Mouse (Mus musculus): Measurements from ENCODE around the gene Dnaaf3. TPM values are rescaled to one million over a fixed set of nuclear protein-coding genes. Genes with fewer than 3 reads are reported as not detected.
A peak's percentile ranks its signal among the peaks of the same experiment; 100 is the strongest.
"Not testable (repeated sequence)": the region's sequence is repeated elsewhere in the genome, so short reads cannot be mapped to it uniquely, and the experiment has no call there.

Dnaaf3 gene
- under 1 TPM; 0.81 to 0.87 TPM for total RNA-seq (2021)

DNA sequence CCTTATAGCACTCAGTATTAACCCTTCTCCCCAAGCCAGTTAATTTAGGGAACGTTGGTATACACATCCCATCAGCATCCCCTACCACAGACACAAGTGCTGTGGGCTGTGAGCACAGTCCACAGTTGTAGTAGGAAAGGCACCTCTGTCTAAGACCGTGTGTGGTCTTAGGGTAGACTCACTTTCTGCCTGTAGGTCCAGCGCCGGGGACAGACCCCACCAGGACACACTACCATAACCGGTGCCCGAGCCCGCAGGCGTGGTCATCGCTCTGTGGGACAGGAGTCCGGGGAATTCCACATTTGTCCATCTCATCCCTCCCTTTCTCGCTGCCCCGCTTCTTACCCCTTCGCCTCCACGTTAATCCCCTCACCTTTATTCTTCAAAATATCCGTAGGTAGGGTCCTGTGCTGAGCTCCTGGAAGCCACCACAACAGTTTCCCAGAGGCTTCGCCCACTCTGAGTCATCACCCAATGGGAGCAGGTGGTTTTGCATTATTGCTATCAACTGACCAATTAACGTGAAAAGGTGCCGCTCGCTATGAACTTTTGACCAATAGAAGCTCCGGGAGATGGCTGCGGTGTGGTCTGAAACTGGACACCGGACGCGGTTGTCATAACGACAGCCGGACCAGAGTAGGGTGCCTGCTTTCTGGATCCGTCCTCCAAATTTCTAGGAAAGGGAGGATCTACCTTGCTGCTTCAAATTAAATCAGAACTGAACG, at the start of gene Dnaaf3:
Dnaaf3 (minus strand) TSS at position 449 of the 725 bp plus-strand sequence.
- DNase-seq = peak; percentile 81 to 82
- intact Hi-C loops (cut with DNase I) = no loop called here

DNA sequence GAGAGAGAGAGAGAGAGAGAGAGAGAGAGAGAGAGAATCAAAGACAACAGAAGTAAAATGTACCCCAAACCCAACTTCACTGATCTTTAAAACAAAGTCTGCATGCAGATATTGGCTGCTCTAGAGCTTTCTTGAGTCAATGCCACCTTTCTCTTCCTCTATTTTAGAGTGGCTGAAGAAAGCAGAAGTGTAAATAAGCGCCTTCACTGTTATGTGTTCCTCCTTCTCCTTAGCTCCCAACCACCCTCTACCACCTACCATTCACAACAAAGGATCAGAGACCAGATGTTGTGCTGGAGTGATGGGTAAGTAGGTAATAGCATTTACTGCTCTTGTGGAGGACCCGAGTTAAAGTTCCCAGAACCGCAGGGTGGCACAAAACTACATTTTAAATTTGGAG, 49.2 kb upstream of the Dnaaf3 start:
- DNase-seq; intact Hi-C loops (cut with DNase I): not testable (repeated sequence)

DNA sequence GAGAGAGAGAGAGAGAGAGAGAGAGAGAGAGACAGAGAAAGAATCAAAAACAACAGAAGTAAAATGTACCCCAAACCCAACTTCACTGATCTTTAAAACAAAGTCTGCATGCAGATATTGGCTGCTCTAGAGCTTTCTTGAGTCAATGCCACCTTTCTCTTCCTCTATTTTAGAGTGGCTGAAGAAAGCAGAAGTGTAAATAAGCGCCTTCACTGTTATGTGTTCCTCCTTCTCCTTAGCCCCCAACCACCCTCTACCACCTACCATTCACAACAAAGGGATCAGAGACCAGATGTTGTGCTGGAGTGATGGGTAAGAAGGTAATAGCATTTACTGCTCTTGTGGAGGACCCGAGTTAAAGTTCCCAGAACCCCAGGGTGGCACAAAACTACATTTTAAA, 40.1 kb upstream of the Dnaaf3 start:
- intact Hi-C loops (cut with DNase I); DNase-seq: not testable (repeated sequence)

DNA sequence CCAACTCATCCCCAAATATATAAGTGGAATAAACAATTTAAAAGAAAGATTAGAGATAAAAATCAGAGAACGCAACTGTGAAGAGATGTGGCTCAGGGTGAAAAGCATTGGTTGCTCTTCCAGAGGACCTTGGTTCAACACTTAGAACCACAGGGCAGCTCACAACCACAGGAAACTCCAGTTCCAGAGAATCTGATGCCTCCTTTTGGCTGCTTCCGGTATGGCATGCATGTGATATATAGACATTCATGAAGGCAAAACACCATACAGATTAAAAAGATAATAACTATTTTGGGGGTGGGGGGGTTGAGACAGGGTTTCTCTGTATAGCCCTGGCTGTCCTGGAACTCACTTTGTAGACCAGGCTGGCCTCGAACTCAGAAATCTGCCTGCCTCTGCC, 30.4 kb upstream of the Dnaaf3 start:
- intact Hi-C loops (cut with DNase I) = no loop called here
- DNase-seq = no peak

DNA sequence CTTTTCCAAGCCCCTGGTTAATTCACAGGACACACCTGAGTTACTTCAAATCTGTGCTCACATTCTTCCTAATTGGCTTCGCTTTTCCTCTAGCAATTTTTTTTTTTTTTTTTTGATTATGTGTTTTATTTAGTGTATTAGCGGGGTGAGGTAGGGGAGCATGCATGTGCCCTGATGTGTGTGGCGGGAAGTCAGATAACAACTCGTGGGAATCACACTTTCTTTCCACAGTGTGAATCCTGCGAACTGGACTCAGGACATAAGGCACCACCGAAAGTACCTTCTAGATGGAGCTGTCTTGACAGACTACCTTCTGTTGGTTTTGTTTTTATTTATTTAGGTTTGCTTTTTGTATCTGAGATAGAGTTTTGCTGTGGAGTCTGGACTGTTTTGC, 24.9 kb upstream of the Dnaaf3 start:
- intact Hi-C loops (cut with DNase I) = loop anchor here (2.0 to 5.0 kb wide), 4 partner anchors 65 to 384 kb away; no protein-coding TSS in a partner anchor

DNA sequence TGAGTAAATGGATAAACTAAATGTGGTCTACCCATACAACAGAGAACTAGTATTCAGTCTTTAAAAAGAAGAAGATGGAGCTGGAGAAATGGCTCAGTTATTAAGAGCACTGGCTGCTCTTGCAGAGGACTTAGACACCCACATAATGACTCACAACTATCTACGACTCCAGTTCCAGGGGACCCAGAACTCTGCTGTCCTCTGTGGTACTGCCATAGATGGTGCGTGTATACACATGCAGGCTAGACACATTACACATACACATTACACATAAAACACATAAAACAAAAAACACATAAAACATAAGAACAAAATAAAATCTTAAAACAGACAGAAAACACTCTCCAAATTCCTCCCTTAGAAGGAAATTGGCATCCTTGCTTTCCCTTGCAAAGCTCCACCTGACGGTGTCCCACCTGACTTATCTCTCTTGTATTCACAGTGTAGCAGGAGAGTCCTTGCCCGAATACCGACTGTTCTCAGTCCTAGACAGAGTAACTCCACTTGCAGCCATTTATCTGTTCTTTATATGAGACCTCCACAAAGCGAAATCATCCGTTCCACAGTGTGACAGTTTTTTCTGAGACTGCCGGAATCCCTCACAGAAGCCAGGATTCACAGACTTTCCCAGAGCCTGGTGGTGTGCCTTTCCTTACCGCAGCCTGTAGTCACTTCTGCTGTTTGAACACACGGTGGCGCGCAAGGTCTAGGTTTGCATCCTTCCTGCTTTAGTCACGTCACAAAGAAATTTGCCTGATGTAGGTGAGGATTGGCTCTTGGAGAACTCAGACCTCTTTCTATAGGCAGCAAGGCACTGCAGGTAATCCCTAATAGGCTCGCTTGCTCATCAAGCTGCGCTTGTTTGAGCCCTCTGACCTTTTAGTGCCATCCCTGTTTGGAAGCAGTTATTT, 24.3 kb upstream of the Dnaaf3 start:
- intact Hi-C loops (cut with DNase I) = loop anchor here (2.0 to 5.0 kb wide), 4 partner anchors 66 to 384 kb away; no protein-coding TSS in a partner anchor
- peak; percentile 73 to 88 for DNase-seq

More for the DNA sequence above, 24.9 kb upstream of the Dnaaf3 start:
- no peak for DNase-seq

DNA sequence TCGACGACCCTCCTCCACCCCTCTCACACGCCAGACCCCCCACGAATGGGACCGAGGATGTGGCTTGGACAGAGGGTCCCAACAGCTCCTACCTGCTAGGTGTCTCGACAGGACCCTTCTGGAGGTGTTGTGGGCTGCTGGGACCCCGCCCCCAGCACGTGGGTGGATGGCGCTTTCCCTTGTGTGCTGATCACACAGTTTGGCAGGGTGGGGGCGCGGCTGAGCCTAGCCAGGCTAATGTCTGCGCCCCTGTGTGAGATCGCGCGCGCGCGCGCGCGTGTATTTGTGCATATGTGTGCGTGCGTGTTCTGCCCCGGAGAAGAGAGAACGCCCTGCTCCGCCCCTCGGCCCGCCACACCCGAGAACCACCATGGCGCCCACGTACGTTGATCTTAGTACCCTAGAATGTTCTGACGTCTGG, 15.0 kb upstream of the Dnaaf3 start, which contains the start of gene Syt5:
Syt5 (minus strand) TSS at position 321 of the 421 bp plus-strand sequence.
- no peak for DNase-seq
- intact Hi-C loops (cut with DNase I) = no loop called here

DNA sequence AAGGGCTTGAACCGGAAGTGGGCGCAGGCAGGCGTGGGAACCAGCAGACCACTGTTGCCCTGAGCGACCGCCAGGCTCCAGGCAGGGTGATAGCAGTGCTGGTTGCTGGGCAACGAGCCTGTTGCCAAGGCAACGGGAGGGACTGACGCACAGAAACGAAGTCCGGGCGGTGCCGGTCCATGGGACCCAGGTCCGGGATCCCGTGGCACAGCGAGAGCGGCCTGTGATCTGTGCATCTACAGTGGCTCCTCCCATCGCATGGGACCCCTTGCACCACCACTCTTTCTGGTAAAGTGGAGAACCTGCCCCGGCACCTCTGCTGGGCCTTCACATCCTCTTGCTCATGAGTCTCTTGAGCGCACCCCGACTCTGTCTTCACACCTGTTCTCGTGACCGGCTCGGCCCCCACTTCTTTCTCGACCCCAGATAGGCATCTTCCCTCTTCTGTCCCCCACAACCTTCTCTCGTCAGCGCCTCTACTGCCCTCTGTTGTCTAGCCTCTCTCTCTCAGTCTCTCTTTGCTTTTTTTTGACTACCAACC, 14.4 kb upstream of the Dnaaf3 start:
- intact Hi-C loops (cut with DNase I) = no loop called here
- DNase-seq = peak; percentile 68

DNA sequence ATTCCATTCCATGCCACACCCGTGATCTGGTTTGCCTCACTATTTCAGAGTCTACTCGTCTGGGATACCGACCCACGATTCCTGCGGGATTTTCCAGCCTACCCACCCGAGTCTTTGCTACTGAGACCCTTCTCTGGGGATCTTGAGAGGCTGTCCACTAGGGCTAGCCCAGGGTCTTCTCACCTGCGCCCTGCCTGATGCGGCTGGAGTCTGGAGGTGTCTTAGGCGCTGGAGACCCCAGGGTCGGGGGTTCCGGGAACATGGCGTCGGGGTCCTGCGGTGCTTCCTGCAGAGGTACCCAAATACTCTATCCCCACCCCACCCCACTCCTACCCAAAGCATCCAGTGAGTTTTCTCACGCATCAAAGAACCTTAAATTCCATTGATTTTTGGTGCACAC, 13.8 kb upstream of the Dnaaf3 start:
- no peak for DNase-seq
- intact Hi-C loops (cut with DNase I) = no loop called here

DNA sequence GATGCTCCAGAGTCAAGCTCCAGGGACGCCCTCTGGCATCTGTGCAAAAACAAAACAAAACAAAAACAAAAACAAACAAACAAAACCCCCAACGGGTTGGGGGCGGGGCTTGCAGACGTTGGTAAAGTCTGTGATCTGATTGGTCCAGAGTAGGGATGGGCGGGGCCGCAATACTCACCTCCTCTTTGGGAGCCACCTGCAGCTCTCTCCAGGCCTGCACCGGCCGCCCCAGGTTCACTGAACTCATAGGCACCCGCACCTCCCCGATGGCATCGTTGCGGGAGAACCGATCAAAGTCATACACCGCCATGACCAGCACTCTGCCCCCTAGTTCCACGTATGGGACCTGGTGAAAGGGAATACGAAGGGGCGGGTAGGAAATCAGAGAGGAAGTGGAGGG, 9.8 kb upstream of the Dnaaf3 start:
- no peak for DNase-seq
- intact Hi-C loops (cut with DNase I) = no loop called here

DNA sequence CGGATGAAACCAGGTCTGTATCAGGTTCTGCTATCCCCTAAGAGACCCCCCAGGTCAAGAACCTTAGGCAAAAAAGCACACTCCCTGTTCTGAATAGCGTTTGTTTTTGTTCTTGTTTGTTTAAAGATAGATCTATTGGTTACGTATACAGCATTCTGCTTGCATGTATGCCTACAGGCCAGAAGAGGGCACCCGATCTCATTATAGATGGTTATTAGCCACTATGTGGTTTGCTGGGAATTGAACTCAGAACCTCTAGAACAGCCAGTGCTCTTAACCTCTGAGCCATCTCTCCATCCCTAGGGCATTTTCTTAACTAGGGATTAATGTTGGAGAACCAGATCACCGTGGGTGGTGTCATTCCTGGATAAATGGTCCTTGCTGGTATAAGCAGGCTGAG, 9.1 kb upstream of the Dnaaf3 start:
- DNase-seq = no peak
- intact Hi-C loops (cut with DNase I) = no loop called here

DNA sequence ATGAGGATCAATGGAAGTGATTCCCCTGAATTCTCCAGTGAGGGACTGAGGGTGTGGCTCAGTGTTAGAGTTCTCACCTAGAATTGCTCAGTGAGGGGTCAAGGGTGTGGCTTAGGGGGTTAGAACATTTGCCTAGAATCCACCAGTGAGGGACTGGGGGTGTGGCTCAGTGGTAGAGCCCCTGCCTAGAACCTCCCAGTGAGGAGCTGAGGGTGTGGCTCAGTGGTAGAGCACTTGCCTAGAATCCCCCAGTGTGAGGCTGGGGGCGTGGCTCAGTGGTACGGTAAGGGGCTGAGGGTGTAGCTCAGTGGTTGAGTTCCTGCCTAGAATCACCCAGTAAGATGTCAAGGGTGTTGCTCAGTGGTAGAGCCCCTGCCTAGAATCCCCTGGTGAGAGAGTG, 6.8 kb upstream of the Dnaaf3 start:
- intact Hi-C loops (cut with DNase I) = no loop called here
- DNase-seq = no peak

DNA sequence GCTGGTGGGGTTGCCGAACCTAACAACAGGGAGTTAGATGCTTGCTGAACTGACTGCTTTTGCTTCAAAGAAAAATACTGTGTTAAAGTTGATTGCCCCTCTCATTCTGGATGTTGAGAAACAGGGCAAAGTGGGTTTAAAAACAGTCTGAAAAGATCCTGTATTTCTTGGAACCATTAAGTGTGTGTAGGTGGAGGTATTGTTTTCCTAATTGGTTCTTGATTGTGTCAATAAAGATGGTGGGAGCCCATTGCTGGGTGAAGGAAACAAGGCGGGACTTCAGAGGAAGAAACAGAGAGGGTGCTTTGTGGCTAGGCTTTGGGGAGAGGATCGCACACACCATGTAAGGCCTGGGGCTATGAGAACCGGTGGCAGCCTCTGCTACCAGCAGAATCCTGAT, 4.9 kb upstream of the Dnaaf3 start:
- intact Hi-C loops (cut with DNase I) = no loop called here
- no peak for DNase-seq

DNA sequence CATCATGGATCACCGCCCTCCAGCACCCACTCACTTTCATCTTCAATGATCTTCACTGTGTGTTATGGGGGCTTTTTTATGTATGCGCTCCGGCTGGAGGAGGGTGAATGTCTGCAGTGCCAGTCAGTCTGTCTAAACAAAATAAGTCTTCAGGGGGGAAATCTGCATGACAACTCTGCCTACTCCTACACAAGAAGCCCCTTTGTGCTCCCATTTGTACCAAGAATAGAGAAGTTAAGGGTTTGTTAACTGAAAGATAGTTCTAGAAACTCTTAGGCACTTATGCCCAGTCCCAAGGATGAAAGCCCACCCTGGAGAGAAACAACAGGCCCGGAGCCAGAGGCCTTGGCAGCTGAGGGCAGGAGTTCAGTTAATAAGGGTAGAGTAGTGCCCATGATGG, 4.1 kb upstream of the Dnaaf3 start:
- DNase-seq = no peak
- intact Hi-C loops (cut with DNase I) = no loop called here

DNA sequence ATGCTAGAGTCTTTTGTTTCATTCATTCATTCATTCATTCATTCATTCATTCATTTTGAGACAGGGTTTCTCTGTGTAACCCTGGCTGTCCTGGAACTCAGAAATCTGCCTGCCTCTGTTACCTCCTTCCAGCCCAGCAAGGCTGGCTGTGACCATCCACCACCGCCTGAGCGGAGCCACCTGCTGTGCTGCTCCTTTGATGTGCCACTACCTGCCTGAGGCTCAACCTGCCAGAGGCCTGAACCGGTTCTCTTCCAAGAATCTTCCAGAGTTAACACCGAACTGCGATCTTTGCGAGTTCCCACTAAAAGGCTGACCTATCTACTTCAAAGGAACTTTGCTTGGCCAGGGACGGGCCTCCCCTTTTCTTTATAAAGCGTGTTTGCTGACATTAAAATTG, 2.1 kb downstream of the Dnaaf3 start:
- DNase-seq; intact Hi-C loops (cut with DNase I): not testable (repeated sequence)

DNA sequence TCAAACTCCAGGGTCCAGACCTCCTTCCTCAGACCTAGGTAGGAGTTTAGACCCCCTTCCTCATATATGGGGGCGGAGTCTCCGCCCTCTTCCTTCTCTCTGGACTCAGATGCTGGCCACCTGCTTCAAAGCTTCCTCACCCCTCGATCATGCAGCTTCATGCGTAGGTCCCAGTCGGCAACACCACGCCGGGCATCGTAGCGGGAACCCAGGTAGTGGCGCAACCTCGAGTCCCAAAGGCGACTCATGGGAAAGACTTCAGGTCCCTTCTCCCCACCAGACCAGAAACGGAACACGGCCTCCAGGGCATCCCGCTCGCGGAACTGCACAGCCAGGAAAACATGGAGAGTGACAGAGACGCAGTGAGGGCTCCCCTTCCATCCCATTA, 5.0 kb downstream of the Dnaaf3 start:
- intact Hi-C loops (cut with DNase I) = loop anchor here (10.0 kb wide), 1 partner anchor 232 kb away; no protein-coding TSS in a partner anchor
- DNase-seq = no peak

DNA sequence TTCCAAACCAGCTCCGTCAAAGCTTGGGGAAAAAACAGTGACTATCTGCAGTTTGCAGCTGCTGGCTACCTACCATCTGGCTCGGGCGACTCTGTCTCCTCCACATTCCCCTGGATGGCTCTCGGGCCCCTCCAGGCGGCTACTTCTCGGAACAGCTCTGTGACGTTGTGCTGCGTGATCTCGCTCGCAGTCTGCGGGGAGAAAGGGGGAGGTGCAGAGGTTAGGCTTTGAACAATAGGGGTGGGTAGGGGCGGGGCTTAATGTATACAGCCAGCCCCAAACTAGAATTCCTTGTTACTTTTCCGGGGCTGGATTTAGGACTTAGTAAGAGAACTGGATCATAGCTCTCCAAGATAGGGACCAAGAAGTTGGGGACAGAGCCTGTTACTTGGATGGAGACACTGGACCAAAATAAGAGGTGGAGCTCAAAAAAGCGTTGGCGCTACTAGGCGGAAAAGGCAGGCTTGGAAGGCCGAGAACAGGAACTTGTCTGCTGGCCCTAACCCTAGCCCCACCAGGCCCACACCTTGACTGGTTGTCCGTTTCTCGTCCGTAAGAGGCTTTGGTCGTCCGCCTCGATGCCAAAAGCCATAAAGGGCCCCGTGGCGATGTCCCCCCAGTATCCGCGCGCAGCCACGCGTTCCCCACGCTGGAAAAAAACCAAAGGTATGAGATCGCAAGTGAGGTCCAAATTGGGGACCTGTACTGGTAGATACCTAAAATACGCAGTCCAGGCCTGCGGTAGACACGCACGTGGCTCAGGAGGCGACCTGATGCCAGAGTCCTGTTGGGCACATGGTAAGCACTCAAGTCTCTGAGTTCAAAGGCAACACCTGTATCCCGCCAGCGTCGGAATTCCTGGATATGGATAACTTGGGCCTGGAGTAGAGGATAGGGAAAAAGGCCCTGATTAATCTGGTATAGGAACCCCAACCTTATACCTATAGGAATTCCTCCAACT, 5.6 kb downstream of the Dnaaf3 start:
- intact Hi-C loops (cut with DNase I) = loop anchor here (1.0 to 10.0 kb wide), 2 partner anchors 47 to 232 kb away; no protein-coding TSS in a partner anchor
- DNase-seq = peak; percentile 89 to 92

DNA sequence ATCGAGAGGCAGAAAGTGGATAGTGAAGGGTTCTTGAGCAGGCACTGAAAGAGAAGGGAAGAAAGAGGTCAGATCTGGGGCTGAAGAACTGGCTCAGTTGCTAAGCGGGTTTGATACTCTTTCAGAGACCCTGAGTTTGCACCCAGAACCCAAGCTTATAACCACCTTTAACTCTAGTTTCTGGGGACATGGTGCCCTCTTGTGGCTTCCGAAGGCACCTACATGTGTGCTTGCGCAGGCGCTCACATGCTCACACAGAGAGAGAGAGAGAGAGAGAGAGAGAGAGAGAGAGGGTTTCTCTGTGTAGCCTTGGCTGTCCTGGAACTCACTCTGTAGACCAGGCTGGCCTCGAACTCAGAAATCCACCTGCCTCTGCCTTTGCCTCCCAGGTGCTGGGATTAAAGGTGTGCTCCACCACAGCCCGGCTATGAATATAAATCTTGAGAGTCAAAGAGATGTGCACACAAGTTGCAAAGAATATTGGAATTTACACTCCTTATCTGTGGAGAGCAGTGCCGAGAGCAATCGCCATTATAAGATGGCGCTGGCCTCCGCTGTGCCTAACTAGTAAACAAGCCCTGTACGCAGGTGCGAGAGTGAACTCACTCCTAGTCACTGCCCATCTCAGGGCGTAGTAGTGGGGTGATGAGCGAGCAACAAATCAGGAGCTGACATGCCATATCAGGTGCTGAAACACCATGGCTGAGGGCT, 7.9 kb downstream of the Dnaaf3 start, which contains the start of gene Tnni3:
Tnni3 (minus strand) TSS at position 18 of the 711 bp plus-strand sequence.
- DNase-seq = peak; percentile 71 to 83
- intact Hi-C loops (cut with DNase I) = loop anchor here (10.0 kb wide), 1 partner anchor 230 kb away; no protein-coding TSS in a partner anchor
